Mouse (Mus musculus) neural tube, embryonic 12.5 days (tissue): Measurements from ENCODE around the gene 1700012B07Rik. TPM values are rescaled to one million over a fixed set of nuclear protein-coding genes. Genes with fewer than 3 reads are reported as not detected.

ENCODE experiments used
- ATAC-seq: fragments of 200-750 bp; cut with Nextera tagmentation; 2 replicates; pipeline ENCODE4 v1.8.0; 2017; ENCODE audit warnings: low read depth, mild to moderate bottlenecking, moderate TSS enrichment, moderate library complexity; ENCODE audit not compliant: low FRiP score
- H3K27ac ChIP-seq: fragments of 300-500 bp; sonication (generic); 2 replicates; pipeline ENCODE4 v1.5.1; 2016
- H3K27me3 ChIP-seq: fragments of 300-500 bp; sonication (generic); replicated peaks from 2 replicates; pipeline ENCODE4 v1.6.1; 2016; ENCODE audit warnings: mild to moderate bottlenecking
- H3K36me3 ChIP-seq: fragments of 300-500 bp; sonication (generic); 2 replicates; pipeline ENCODE4 v1.6.1; 2016; ENCODE audit warnings: mild to moderate bottlenecking
- H3K4me1 ChIP-seq: fragments of 300-500 bp; sonication (generic); 2 replicates; pipeline ENCODE4 v1.6.1; 2016
- H3K4me2 ChIP-seq: fragments of 300-500 bp; sonication (generic); replicated peaks from 2 replicates; pipeline ENCODE4 v1.6.1; 2016; ENCODE audit warnings: mild to moderate bottlenecking
- H3K4me3 ChIP-seq: fragments of 300-500 bp; sonication (generic); 2 replicates; pipeline ENCODE4 v1.5.1; 2016
- H3K9ac ChIP-seq: fragments of 300-500 bp; sonication (generic); 2 replicates; pipeline ENCODE4 v1.6.1; 2016; ENCODE audit warnings: mild to moderate bottlenecking
- H3K9me3 ChIP-seq: fragments of 300-500 bp; sonication (generic); 2 replicates; pipeline ENCODE4 v1.6.1; 2016; ENCODE audit warnings: mild to moderate bottlenecking
- WGBS: fragments of 180-500 bp; shearing (Covaris S2); methylation state at CpG from one replicate; pipeline ENCODE4 v1.1.7; 2016; 5-methylcytosine and 5-hydroxymethylcytosine counted together
- polyA plus RNA-seq: library from polyadenylated mRNA; unstranded; fragments of >200 nt; fragmentation: Nextera tagmentation; extraction: Ambion mirVana; gene quantifications from 2 replicates; pipeline ENCODE4 v1.2.1, GENCODE M21; 2016

The 1700012B07Rik gene
- polyA plus RNA-seq, 1 experiment from 2014 or later: not detected

DNA sequence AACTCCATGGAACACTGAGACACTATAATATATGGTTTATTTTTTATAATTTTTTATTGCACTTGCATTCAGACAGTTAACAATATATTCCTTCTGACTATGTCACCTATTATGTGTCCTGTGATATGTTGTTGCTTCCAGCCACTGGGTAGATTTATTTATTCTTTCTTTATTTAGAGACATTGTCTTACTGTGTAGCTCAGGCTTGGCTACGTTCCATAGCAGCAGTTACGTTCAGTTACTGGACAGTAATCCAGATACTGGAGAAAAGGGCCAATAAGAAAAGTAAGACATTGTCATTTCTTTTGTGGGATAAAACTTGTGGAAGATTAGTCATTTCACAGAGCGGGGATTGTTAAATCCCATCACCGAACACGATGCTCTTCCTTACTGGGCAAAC is 2.5 kb upstream of the 1700012B07Rik start:
- Histone ChIP-seq H3K9ac (no peak overlapping the region), H3K4me2 (no peak overlapping the region), H3K4me1 (no peaks in the 10 kb centered on the region), H3K27ac (no peak overlapping the region), H3K9me3 (no peaks in the 10 kb centered on the region), H3K4me3 (no peak overlapping the region), H3K36me3 (no peaks in the 10 kb centered on the region), H3K27me3 (no peaks in the 10 kb centered on the region)
- 87% methylated on average over 5 of the region's 5 CpGs for WGBS
- no peak for ATAC-seq

DNA sequence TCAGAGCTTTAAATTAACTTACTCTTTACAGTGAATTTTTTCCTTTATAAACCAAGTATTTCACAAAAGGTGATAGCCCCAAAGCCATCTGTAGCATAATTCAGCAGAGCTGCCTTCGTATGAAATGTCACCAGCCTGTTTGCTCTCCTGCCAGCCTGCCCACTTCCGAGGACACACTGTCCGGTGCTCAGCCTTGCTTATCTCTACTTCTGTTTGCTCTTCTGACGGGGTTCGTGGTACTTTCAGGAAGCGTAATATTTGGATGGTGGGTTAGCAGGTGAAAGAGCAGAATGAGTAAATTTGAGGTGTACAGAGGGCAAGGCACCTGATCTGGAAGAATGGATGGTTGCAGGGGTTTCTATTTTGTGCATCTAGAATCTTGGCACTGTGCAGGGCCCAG is 5.6 kb downstream of the 1700012B07Rik start:
- WGBS: 91% methylated on average over 6 of the region's 6 CpGs

DNA sequence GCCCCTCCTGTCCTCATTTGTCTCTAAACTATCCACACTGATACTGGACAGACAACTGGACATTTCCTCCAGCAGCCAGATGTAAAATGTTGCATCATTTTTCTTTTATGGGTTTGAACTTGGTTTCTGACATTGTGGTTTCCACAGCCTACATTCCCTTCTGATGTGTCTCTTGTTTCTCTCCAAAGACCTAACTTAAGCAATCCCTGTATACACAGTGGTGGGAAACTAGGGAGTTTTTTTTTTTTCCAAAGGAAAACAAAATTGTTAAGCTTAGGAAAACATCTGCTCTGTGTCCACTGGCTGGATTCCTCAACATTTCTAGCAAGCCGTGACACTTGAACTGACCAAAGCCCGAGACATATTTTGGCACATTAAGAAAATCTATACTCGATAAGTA is 10.4 kb downstream of the 1700012B07Rik start:
- ATAC-seq: no peak
- Histone ChIP-seq H3K4me3 (no peak overlapping the region), H3K9me3 (no peaks in the 10 kb centered on the region), H3K27me3 (no peaks in the 10 kb centered on the region), H3K4me2 (no peak overlapping the region), H3K9ac (no peak overlapping the region), H3K27ac (no peak overlapping the region), H3K36me3 (no peaks in the 10 kb centered on the region), H3K4me1 (no peaks in the 10 kb centered on the region)
- 74% methylated on average over 3 of the region's 3 CpGs for WGBS

More for the DNA sequence above, 5.6 kb downstream of the 1700012B07Rik start:
- no peak overlapping the region for H3K27ac ChIP-seq
- H3K27me3 ChIP-seq: no peaks in the 10 kb centered on the region
- ATAC-seq: no peak
- no peaks in the 10 kb centered on the region for H3K4me1 ChIP-seq
- H3K9me3 ChIP-seq: no peaks in the 10 kb centered on the region
- H3K4me2 ChIP-seq: no peak overlapping the region
- H3K9ac ChIP-seq: no peak overlapping the region
- H3K4me3 ChIP-seq: no peak overlapping the region
- no peaks in the 10 kb centered on the region for H3K36me3 ChIP-seq

DNA sequence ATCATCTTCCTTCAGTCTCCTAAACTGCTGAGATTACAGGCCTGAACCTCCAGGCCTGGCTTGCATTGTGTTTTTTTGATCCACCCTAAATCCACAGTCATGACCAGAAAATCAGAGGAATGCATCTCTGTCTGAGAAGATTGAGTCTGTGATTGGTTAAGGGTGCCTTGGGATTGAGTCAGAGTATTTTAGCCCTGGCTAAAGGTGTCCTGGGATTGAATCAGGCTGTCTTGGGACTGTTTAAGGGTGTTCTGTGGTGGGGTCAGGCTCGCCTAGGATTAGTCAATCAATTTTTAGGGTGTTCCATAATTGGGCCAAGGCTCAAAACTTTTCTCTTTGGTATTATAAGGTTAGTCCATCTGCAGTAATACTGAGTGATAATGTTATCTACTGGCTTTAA is 10.9 kb downstream of the 1700012B07Rik start:
- Histone ChIP-seq H3K27me3 (no peaks in the 10 kb centered on the region), H3K36me3 (no peaks in the 10 kb centered on the region), H3K4me3 (no peak overlapping the region), H3K4me1 (no peaks in the 10 kb centered on the region), H3K9ac (no peak overlapping the region), H3K9me3 (no peaks in the 10 kb centered on the region), H3K4me2 (no peak overlapping the region), H3K27ac (no peak overlapping the region)
- 68% methylated on average over 1 of the region's 1 CpGs for WGBS
- ATAC-seq: no peak

DNA sequence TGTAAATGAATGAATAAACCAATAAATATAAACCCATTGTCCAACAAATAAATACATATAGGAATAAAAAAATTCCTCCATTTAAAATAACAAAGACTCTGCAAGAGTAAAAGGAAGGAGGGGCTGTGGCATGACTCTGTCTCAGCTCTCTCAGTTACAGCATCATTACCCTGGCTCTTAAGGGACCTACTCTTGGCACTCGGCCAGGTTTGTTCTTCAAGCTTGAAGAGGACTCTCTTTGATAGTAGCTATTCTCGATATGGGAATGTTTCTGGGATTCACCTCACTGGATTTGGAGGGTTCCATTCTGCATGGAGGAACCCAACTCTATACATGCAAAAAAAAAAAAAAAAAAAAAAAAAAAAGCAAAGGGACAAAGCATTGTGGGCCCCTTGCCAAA is 16.1 kb downstream of the 1700012B07Rik start:
- Histone ChIP-seq H3K9ac (no peak overlapping the region), H3K9me3 (no peaks in the 10 kb centered on the region), H3K36me3 (no peaks in the 10 kb centered on the region), H3K4me1 (no peaks in the 10 kb centered on the region), H3K4me2 (no peak overlapping the region), H3K27me3 (no peaks in the 10 kb centered on the region), H3K4me3 (no peak overlapping the region), H3K27ac (no peak overlapping the region)
- 87% methylated on average over 2 of the region's 2 CpGs for WGBS
- no peak for ATAC-seq

DNA sequence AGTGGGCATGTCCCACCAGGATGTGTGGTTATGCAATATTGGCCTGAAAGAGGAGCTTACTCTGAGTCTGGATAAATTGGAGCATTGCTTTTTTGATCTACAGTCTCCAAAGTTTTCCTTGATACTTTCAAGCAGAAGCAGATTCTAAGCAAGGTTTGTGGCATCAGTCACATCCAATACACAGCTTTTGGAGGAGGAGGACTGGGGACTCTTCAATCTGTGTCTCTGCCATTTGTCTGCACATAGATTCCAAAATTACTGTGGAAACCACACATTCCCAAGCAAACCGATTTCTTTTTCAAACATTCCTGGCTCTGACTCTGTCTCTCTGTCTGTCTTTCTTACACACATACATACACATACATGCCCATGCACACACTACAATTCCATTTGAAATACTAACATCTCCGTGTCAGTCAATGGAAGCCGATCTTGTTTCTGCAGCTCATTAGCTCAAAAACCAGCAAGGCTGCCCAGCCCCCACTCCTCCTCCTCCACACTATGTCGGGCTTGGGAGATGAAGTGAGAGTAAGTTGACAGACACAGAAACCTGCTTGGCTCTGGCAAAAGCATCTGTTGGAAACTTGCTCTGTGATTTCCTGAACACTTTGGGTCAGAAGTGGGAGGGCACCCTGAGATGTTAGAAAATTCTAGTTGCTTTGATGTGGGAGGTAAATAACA is 18.5 kb downstream of the 1700012B07Rik start:
- ATAC-seq: no peak
- Histone ChIP-seq H3K4me1 (no peaks in the 10 kb centered on the region), H3K27ac (no peak overlapping the region), H3K36me3 (no peaks in the 10 kb centered on the region), H3K9me3 (no peaks in the 10 kb centered on the region), H3K4me2 (no peak overlapping the region), H3K4me3 (no peak overlapping the region), H3K9ac (no peak overlapping the region), H3K27me3 (no peaks in the 10 kb centered on the region)
- 84% methylated on average over 4 of the region's 4 CpGs for WGBS

DNA sequence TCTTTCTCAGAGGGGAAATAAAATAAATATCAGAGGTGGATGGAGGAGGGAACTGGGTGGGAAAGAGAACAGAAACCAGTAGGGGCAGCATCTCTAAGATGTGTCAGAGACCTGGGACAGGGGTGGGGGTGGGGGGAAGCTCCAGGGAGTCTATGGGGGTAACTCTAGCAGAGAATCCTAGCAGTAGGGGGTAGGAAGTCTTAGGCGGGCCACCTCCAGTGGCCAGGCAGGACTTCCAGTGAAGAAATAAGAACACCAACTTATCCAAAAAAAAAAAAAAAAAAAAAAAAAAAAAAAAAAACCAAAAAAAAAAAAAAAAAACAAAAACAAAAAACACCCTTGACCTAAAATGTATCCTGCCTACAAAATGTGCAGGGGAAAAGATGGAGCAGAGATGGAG is 26.3 kb downstream of the 1700012B07Rik start:
- no peak overlapping the region for H3K4me3 ChIP-seq
- no peaks in the 10 kb centered on the region for H3K4me1 ChIP-seq
- no peak overlapping the region for H3K27ac ChIP-seq
- 71% methylated on average over 1 of the region's 1 CpGs for WGBS
- ATAC-seq: no peak
- H3K9me3 ChIP-seq: no peaks in the 10 kb centered on the region
- H3K36me3 ChIP-seq: no peaks in the 10 kb centered on the region
- H3K4me2 ChIP-seq: no peak overlapping the region
- H3K9ac ChIP-seq: no peak overlapping the region
- no peaks in the 10 kb centered on the region for H3K27me3 ChIP-seq

DNA sequence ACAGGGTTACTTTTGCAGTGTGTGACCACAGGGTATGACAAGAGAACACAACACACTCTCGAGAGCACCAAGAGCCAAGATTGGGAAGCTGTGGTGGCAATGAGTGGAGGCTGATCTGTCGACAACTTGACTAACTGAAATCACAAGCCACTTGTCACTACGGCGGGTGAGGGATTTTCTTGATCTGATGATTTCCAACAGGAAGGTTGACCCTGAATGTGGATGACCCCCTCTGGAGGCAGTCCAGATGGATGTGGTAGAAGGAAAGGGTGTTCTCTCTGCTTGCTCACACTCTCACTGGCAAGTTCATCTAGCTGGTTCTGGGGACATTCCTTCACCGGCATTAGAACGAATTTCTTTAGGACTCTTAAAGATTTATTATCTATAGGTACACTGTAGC is 30.3 kb downstream of the 1700012B07Rik start:
- no peak for ATAC-seq
- Histone ChIP-seq H3K27ac (no peak overlapping the region), H3K36me3 (no peaks in the 10 kb centered on the region), H3K4me1 (no peaks in the 10 kb centered on the region), H3K9me3 (no peaks in the 10 kb centered on the region), H3K4me2 (no peak overlapping the region), H3K27me3 (no peaks in the 10 kb centered on the region), H3K9ac (no peak overlapping the region), H3K4me3 (no peak overlapping the region)
- WGBS: 83% methylated on average over 6 of the region's 6 CpGs

DNA sequence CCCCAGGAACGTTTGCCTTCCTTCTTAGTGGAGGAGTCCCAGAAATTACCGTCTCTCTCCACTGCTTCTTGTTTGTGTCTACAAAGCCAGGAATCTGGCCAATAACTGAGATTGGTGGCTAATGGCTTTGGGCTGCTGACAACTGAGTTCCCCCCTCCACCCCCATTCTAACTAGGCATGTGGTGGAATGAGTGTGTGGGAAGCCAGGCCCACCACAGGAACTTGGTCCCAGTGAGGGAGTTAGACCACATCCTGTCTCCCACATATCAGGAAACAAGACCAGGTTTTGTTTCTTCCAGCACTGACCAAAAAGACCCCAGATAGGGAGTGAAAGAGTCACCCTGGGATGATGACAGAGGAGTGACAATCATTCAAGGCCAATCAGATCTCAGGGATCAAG is 32.3 kb downstream of the 1700012B07Rik start:
- Histone ChIP-seq H3K4me1 (no peaks in the 10 kb centered on the region), H3K4me2 (no peak overlapping the region), H3K36me3 (no peaks in the 10 kb centered on the region), H3K27ac (no peak overlapping the region), H3K9ac (no peak overlapping the region), H3K4me3 (no peak overlapping the region), H3K27me3 (no peaks in the 10 kb centered on the region), H3K9me3 (no peaks in the 10 kb centered on the region)
- WGBS: 85% methylated on average over 2 of the region's 2 CpGs
- ATAC-seq: no peak

DNA sequence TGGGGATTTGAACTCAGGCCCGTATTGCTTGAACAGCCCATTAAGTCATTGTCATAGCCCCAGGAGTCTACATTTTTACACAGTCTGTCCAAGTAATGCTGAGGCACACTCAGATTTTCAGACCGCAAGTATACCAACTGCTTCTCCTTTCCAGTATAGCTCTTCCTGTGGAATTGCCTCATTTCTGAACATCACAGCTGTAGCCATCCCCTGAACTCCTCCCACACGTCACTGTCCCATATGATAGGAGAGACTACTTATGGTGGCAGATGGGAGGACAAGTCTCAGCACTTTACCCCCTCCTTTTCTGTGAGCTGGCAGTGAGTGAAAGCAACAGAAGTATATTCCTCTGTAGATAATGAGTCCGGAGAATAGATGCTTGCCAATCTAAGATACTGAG is 34.3 kb downstream of the 1700012B07Rik start:
- Histone ChIP-seq H3K4me1 (no peaks in the 10 kb centered on the region), H3K4me3 (no peak overlapping the region), H3K36me3 (no peaks in the 10 kb centered on the region), H3K27me3 (no peaks in the 10 kb centered on the region), H3K9ac (no peak overlapping the region), H3K27ac (no peak overlapping the region), H3K9me3 (no peaks in the 10 kb centered on the region), H3K4me2 (no peak overlapping the region)
- 91% methylated on average over 4 of the region's 4 CpGs for WGBS
- no peak for ATAC-seq

DNA sequence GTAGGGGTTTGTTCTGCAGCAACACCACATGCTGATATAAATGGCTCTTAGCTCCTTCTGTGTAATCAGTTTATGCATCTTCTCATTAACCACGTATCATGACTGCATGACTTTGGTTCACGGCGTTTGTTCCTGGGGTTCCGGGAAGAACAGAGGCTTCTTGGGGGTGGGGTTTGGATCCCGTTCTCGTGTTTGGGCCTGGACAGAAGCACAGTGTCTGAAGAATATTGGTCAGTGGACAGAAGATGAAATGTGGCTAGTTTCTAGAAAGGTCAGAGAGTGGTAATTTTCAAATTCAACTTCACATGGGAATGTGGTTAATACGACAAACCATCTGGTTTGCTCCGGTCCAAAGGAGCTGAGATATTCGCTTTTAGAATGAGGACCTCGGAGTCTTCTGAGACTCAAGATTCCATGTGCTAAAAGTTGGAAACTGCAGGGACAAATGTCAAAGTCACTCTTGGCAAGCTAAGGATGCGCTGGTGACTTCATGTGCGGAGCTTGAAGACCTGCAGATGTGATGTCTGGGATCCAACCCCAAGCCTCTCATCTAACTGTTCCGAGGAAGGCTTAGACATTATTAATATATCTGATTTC is 35.3 kb downstream of the 1700012B07Rik start:
- Histone ChIP-seq H3K9ac (no peak overlapping the region), H3K4me2 (no peak overlapping the region), H3K9me3 (no peaks in the 10 kb centered on the region), H3K27me3 (no peaks in the 10 kb centered on the region), H3K27ac (no peak overlapping the region), H3K4me1 (no peaks in the 10 kb centered on the region), H3K36me3 (no peaks in the 10 kb centered on the region), H3K4me3 (no peak overlapping the region)
- 92% methylated on average over 13 of the region's 13 CpGs for WGBS
- ATAC-seq: no peak

DNA sequence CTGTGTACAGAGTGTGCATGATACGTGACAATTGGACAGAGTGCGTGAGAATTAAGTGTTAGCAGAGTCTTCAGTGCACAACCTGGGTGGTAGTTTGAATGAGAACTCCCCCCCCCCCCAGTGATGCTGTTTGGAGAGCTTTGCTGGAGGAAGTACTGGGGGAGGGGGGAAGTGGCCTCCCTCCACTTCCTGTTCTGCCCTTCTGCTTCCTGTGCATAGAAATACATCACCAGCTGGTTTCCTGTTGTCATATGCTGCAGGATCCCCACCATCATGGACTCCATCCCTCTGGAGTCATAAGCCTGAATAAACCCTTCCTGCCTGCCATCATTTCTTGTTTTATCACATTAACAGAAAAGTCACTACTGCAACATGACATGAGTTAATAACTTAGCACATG is 35.9 kb downstream of the 1700012B07Rik start:
- no peak for ATAC-seq
- H3K36me3 ChIP-seq: no peaks in the 10 kb centered on the region
- WGBS: 93% methylated on average over 2 of the region's 2 CpGs
- no peak overlapping the region for H3K4me2 ChIP-seq
- H3K9me3 ChIP-seq: no peaks in the 10 kb centered on the region
- H3K9ac ChIP-seq: no peak overlapping the region
- H3K4me1 ChIP-seq: no peaks in the 10 kb centered on the region
- no peak overlapping the region for H3K4me3 ChIP-seq
- H3K27ac ChIP-seq: no peak overlapping the region
- no peaks in the 10 kb centered on the region for H3K27me3 ChIP-seq

DNA sequence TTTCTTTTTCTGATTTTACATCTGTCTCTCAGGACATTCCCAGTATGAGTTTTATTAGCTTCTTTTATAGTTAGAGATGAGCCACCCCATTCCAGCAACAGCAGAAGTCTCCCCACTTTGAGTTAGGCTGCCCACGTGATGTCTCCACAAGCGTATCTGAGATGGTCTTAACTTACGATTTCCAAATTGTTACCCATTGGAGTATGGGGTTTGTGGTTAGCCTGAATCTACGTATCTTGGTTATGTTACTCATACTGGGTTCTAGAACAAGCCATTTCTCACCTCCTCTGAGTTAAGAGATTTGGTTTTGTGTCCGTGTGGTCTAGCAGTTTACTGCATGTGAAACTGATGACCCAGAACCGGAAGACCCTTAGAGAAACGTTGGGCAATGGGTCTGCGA is 37.6 kb downstream of the 1700012B07Rik start:
- Histone ChIP-seq H3K27ac (no peak overlapping the region), H3K9ac (no peak overlapping the region), H3K4me2 (no peak overlapping the region), H3K4me3 (no peak overlapping the region), H3K4me1 (no peaks in the 10 kb centered on the region), H3K9me3 (no peaks in the 10 kb centered on the region), H3K36me3 (no peaks in the 10 kb centered on the region), H3K27me3 (no peaks in the 10 kb centered on the region)
- ATAC-seq: no peak
- 87% methylated on average over 8 of the region's 8 CpGs for WGBS
